Mouse (Mus musculus) monocyte, adult 5-6 weeks (primary cell): ENCODE data around the gene Aup1. TPM values are rescaled to one million over a fixed set of nuclear protein-coding genes. Genes with fewer than 3 reads are reported as not detected.

Experiments
- ATAC-seq: fragments of 153-309, 156-312 bp; replicated peaks from 2 replicates; pipeline ENCODE4 v1.8.0; 2017; ENCODE audit warnings: mild to moderate bottlenecking; ENCODE audit not compliant: low TSS enrichment, insufficient number of reproducible peaks, severe bottlenecking, poor library complexity, low FRiP score
- total RNA-seq: library from RNA; stranded (forward); fragments of 200-1000, 200-491, 200-594 nt; gene quantifications from 3 replicates; pipeline ENCODE4 v1.2.3, GENCODE M21; 2017

The Aup1 gene
- total RNA-seq, 1 experiment from 2014 or later, result 187 TPM

DNA sequence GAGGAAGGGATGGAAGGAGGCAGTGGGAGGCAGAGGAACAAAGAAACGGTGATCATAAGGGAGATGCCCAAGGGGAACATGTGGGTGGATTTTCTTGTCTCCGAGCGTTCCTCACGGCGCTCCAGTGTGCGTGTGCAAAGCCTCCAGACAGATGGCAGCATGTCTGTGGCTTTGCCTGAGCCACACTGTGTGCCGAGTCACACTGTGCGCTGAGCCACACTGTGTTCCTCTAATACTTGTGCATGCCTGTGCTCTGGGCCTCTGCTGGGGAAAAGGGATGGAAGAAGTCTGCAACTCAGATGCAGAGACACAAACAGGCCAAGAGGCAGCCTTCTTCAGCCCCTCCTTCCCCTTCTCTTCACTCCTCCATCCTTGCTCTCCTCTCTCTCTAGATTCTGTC, 27.0 kb upstream of the Aup1 start:
- ATAC-seq, result no peak

- ATAC-seq, result no peak
These were observed 26.6 kb upstream of the Aup1 start for GRCm38 (mm10) chr6:83027706-83028105.

- ATAC-seq, result no peak
These were observed 24.5 kb upstream of the Aup1 start for GRCm38 (mm10) chr6:83029777-83030176.

- no peak for ATAC-seq
These were observed 23.2 kb upstream of the Aup1 start for GRCm38 (mm10) chr6:83031111-83031510.

DNA sequence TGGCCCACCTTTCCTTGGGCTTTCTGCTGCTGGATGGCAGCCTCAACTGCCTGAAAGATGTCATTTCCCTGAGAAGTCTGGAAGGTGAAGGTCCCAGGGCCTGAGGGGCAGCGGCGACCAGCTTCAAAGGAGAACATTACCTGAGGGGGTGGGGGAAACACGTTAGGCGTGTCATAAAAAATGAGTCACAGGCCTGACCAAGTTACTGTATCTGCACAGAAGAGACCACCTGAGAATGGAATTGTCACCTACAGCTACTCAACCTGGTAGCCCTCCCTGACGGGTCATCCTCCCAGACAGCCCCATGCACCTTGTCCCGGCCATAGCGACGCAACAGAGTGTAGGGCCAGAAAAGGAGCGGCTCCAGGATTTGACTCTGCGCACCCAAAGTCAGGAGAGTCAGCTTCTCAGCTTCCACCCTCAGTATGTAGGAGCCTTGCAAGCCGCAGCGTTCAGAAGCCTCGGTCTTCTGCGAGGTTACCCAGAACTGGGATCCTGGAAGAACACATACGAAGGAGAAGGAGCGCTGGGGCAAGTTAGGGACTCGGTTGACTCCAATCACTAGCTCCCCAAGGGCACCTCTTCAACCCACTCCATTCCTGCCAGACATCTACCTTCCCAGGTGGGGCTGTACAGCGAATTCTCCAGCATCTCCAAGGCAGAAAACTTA, 22.3 kb upstream of the Aup1 start:
- no peak for ATAC-seq

DNA sequence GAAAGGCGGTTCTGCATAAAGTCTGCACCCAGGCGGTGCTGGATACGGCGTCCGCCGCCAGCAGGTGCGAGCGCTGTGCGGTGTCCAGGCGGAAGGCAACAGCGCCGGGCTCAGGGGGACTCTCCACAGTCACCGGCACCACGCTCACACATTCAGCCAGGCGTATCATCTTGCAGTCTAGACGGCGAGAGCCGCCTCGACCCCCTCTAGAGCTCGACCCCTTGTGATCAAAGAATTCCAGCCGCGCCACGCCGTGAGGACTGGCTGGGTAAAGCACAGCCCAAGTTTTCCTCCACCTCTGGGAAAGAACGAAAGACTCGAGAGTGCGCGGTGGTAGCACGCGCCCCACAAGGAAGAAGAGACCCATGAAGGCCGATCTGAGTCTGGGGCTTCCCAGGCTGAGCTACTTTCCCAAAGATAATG, 21.5 kb upstream of the Aup1 start:
- ATAC-seq, result no peak

DNA sequence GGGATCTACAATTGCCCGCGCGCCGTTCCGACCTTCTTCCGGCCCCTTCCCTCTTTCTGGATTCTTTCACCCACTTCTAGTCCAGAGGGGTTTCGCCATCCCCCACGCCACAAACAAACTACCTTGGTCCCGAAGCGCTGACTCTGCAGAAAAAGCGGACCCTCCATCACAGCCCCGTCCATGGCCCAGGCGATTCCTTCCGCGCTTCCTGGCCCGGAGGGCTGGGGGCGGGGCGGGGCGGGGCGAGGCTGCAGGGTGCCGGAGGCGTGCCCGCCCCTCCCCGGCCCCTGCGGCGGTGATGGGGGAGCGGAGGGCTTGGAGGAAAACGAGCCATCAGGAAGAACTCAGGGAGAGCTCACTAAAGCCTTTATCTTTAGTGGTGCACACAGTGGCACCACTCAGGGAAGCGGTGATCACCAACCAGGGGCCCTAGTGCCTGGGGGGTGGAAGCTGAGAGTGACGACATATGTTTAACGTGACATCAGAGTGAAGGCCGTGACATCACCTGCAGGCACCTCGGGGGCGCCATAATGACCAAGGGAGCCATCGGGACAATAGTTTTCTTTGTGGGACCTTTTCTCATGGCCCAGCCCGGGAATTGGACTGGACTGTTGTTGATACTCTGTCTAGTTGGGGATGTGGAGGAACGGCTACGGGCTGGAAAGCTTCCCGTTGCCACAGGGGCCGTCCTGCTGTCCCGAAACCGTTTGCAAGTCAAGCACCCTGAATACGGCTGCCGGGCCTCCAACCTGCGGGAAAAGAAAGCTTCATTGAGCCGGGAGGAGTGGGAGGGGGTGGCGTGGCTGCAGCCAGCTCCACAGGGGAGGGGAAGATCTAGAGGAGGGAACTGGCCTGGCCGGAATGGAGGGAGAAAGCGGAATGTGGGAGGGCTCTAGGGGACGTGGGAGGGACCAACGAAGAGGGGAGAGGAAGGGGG, 20.8 kb upstream of the Aup1 start, which contains the start of the genes Dok1 and Loxl3:
Gene Dok1 (minus strand): TSS at position 223 of the 937 bp plus-strand sequence.
Gene Loxl3 (plus strand): TSS at position 925 of the 937 bp plus-strand sequence.
- peak; percentile 72 for ATAC-seq

GRCm38 (mm10) chr6:83034463-83035055, 19.8 kb upstream of the Aup1 start:
- no peak for ATAC-seq

GRCm38 (mm10) chr6:83037188-83037587, 17.1 kb upstream of the Aup1 start:
- ATAC-seq, result no peak

DNA sequence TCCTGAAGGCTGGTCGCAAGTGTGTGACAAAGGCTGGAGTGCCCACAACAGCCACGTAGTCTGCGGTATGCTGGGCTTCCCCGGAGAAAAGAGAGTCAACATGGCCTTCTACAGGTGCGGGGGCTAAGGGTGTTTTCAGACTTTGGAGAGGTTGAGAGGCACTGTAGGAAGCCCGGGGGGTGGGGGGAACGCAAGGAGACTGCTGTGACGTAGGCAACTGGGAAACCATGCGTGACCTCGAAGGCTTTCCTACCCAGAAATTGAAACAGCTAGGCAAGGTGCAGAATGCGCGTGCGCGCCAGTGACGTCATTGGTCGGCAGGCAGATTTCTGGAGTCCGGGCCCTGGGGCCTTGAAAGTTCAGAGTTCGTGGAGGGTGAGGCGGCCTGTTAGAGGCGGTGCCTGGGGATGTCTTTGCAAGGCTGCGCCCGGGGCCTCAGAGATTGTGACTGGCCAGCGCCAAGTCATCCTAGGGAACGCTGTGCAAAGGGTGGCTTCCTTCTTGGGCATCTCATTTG, 15.8 kb upstream of the Aup1 start:
- ATAC-seq, result peak; percentile 90

- no peak for ATAC-seq
These were observed 13.7 kb upstream of the Aup1 start for GRCm38 (mm10) chr6:83040601-83041000.

GRCm38 (mm10) chr6:83043561-83043960, 10.8 kb upstream of the Aup1 start:
- no peak for ATAC-seq

- ATAC-seq, result no peak
These were observed 10.3 kb upstream of the Aup1 start for GRCm38 (mm10) chr6:83043993-83044392.

- ATAC-seq, result peak; percentile 49
These were observed 9.6 kb upstream of the Aup1 start for GRCm38 (mm10) chr6:83044742-83045141.

DNA sequence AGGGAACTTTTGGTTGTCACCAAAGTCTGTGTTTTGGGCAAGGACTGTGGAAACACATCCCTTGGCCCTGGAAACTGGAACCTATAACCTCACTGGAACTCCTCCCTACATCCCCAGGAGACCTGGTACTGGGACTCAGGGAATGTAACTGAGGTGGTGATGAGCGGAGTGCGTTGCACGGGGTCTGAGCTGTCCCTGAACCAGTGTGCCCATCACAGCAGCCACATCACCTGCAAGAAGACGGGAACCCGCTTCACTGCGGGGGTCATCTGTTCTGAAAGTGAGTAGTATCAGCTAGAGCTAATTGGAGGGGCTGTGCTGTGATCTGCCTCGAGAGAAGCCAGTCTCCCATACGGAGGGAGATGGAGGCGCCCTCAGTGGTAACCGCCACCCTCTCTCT, 5.0 kb upstream of the Aup1 start:
- no peak for ATAC-seq

DNA sequence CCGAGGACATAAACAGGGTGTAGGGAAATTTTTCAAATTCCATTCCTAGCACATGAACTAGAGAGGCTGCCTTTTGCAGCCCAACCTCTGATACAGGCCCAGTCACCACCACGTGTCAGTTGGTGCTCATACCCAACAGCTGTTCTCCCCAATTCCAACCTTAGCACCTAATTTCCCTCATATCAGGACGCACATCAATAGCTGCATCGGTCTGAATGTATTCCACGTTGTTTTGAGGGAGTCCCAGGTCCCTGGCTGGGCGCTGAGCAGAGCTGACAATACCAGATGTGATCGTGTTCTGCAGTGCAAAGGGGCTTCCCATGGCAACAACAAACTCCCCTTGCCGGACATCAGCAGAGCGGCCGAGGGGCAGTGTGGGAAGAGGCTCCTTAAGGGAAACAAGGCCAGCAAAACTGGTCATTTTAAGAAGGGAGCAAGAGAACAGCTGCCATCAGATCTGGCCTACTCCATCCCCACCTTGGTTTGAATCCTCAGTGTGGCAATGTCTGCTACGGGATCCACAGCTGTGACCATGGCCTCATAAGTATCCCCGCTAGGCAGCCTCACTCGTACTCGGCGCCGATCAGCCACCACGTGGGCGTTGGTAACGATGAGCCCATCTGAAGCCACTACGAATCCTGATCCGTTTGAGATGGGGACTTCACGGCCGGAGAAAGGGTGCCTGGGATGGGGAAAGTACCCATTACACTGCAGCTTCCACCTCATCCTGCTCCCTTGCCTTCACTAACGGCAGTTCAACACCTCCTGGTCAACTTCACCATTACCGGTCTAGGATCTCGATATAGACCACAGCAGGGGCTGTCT, 973 bp upstream of the Aup1 start:
- ATAC-seq, result peak; percentile 15

DNA sequence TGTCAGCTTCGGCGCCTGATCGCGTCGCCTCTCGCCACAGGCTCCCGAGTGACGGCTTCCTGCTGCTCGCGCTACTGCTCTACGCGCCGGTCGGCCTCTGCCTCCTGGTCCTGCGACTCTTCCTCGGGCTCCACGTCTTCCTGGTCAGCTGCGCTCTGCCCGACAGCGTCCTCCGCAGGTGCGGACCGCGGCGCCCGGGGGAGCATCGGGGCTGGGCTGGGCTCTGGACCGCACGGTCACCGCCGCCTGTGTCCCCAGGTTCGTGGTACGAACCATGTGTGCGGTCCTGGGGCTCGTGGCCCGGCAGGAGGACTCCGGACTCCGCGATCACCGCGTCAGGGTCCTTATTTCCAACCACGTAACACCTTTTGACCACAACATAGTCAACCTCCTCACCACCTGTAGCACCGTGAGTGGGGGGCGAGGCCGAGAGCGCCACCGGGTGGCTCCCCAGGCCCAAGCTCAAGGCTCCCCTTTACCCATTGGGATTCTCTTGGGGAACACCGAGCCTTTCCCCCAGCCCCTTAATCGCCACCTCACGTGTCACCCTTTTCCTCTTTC, 630 bp downstream of the Aup1 start, which contains the start of gene Htra2:
Gene Htra2 (minus strand): TSS at position 403 of the 561 bp plus-strand sequence.
- no peak for ATAC-seq

- ATAC-seq, result no peak
These were observed 3.5 kb downstream of the Aup1 start, which contains the start of gene Dqx1 for GRCm38 (mm10) chr6:83057790-83058189. TSS of gene Dqx1 (plus strand) at chr6:83057844.
